Mouse (Mus musculus) MEL (cell line): Measurements from ENCODE around the gene Slc6a21.

Source experiments
- CTCF ChIP-seq, 3 experiments: IDR thresholded peaks in 2 of 3; conservative IDR thresholded peaks in 1 of 3; 2 replicates each; pipeline ENCODE4 v1.5.1; 2011 to 2012; ENCODE audit warnings: low read length in 3 of 3, low read depth in 2 of 3, mild to moderate bottlenecking in 2 of 3, improper control_type of control experiment in 1 of 3, inconsistent platforms in 1 of 3, mixed read lengths in 1 of 3, moderate library complexity in 1 of 3; ENCODE audit not compliant: control insufficient read depth in 1 of 3, insufficient read depth in 1 of 3, poor library complexity in 1 of 3, severe bottlenecking in 1 of 3
- EP300 ChIP-seq, 2 experiments: IDR thresholded peaks; 2 replicates each; pipeline ENCODE4 v1.6.1; 2011; ENCODE audit warnings: improper control_type of control experiment in 2 of 2, low read length in 2 of 2, low read depth in 1 of 2, mild to moderate bottlenecking in 1 of 2
- GATA1 ChIP-seq: IDR thresholded peaks from 2 replicates; pipeline ENCODE4 v1.6.1; 2011; ENCODE audit warnings: low read depth, low read length, improper control_type of control experiment
- POLR2A ChIP-seq, 2 experiments: IDR thresholded peaks; 2 replicates each; pipeline ENCODE4 v1.6.1; 2011 to 2012; ENCODE audit warnings: low read length in 2 of 2, mild to moderate bottlenecking in 2 of 2, control low read depth in 1 of 2, improper control_type of control experiment in 1 of 2, low read depth in 1 of 2, moderate library complexity in 1 of 2; ENCODE audit not compliant: control insufficient read depth in 1 of 2, insufficient read depth in 1 of 2, poor library complexity in 1 of 2
- ZC3H11A ChIP-seq: IDR thresholded peaks from 2 replicates; pipeline ENCODE4 v1.6.1; 2012; ENCODE audit warnings: low read depth, mild to moderate bottlenecking, inconsistent platforms, low read length, improper control_type of control experiment

DNA sequence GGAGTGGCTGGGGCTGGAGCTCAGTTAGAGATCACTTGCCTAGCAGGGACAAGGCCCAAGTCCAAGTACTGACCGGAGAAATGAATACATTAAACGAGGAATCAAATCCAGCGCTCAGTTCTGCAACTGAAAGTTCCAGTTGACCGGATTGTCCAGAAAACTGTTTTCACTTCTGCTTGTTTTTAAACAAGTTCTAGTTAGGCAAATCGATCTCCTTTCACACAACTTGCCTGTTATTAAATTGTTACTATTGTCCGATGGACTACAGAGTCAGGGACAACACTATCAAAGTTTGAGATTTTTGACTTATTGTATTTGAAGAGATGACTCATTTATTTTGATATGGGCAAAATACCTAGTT lies 35.9 kb upstream of the Slc6a21 start:
- TF ChIP-seq POLR2A (IDR thresholded peaks at IDR 0.05; ENCODE audit: control insufficient read depth in 1 of 2, insufficient read depth in 1 of 2, low read depth in 1 of 2, low read length in 2 of 2, poor library complexity in 1 of 2) (no peak), ZC3H11A (no peak), GATA1 (no peak), CTCF (IDR thresholded peaks at IDR 0.05 in 2 of 3, conservative IDR thresholded peaks at IDR 0.05 in 1 of 3; ENCODE audit: control insufficient read depth in 1 of 3, insufficient read depth in 1 of 3, low read depth in 2 of 3, low read length in 3 of 3, poor library complexity in 1 of 3, severe bottlenecking in 1 of 3) (no peak), EP300 (IDR thresholded peaks at IDR 0.05; ENCODE audit: low read depth in 1 of 2, low read length in 2 of 2) (no peak)
